Mouse (Mus musculus): ENCODE measurements around the gene AW549877. TPM values are rescaled to one million over a fixed set of nuclear protein-coding genes. Genes with fewer than 3 reads are reported as not detected.

The AW549877 gene
- total RNA-seq, 2 experiments from 2014 or later: 46.6 to 47.1 TPM

DNA sequence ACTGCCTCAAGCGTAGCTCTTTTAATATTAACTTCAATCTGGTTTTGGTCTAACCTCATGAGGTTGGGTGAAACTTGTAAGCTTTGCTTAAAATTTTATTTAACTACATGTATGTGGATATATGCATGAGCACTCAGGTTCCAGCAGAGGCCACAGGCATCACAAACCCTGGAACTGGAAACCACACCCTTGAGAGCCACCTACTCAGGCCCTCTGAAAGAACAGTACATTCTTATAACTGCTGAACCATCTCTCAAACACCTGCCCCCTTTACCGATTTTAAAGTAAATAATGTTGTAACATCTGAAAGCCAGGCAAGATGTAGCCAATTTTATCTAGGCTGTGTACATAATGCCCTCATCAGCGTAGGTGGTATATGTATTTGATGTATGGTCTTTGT lies 15.7 kb downstream of the AW549877 start:
- H3K27ac ChIP-seq: peak overlapping the region; percentile 99

DNA sequence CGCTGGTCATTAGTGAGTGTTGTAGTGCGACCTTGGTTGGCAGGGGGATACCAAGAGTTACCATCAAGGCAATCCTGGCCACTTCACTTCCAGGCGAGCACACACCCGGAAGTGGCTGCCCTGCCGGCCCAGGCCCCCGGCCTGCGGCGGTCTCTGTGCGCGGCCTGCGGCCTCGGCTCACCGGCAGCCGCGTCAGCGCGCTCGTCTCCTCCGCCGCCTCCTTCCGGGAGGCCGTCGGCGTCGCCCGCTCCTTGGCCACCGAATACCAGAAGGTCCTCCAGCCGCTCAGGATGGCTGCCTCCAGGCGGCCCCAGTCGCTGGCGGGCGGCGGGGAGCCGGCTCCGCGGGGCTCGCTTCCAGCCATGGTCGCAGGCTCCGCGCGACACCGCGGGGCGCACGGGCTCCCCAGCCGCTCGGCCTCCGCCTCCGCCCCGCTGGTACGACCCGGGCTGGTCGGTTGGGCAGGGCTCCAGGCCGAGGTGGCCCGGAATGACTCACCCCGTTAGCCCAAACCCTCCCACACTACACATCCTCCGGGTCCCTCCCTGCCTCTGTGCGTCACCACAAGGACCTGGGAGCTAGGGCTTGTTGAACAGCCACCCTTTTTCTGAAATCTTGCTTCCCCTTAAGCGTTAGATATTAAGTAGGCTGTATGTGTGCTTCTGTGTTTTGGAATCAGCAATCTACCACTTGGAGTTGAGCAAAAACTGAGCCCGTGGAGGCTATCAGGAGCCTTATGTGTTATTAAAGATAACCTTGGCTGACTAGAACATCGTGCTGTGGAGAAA lies 16.3 kb downstream of the AW549877 start, which contains the start of gene Fbxo4:
Fbxo4 (minus strand) TSS at position 513 of the 788 bp plus-strand sequence.
- Histone ChIP-seq H3K4me3 (peak within 1 kb of the TSS; percentile 82), H3K27ac (peak within 1 kb of the TSS; percentile 99)
- peak; percentile 76 to 82 for DNase-seq (ENCODE audit: extremely low spot score in 1 of 2, low spot score in 2 of 2)
- TF ChIP-seq CTCF (IDR thresholded peaks at IDR 0.05): no peak
- intact Hi-C loops (cut with DNase I): loop anchor here (1.0 to 5.0 kb wide), 2 partner anchors 16 to 48 kb away; partner anchors contain the start of genes AW549877 and Oxct1

More for the DNA sequence above, 15.7 kb downstream of the AW549877 start:
- H3K4me3 ChIP-seq: peak overlapping the region; percentile 82
- no peak for DNase-seq (ENCODE audit: extremely low spot score in 1 of 2, low spot score in 2 of 2)
- no peak for TF ChIP-seq CTCF (IDR thresholded peaks at IDR 0.05)
- intact Hi-C loops (cut with DNase I): loop anchor here (1.0 to 5.0 kb wide), 2 partner anchors 15 to 47 kb away; partner anchors contain the start of genes AW549877 and Oxct1

DNA sequence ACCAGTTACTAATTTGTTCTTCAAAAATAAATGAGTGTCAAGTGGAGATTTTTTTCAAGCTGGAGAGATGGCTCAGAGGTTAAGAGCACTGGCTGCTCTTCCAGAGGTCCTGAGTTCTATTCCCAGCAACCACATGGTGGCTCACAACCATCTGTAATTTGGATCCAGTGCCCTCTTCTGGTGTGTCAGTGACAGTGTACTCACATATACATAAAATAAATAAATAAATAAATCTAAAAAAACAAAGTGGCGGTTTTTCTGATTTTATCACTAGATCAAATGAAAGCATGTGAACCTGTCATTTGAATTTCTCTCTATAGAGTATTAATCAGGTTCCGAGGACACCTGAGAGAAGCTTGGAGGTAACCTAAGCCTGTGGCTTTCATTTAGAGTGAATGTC lies 17.3 kb downstream of the AW549877 start:
- TF ChIP-seq CTCF (IDR thresholded peaks at IDR 0.05): peak; percentile 44
- Histone ChIP-seq H3K4me3 (no peak overlapping the region), H3K27ac (no peak overlapping the region)
- intact Hi-C loops (cut with DNase I): loop anchor here (5.0 kb wide), 1 partner anchor 49 kb away; the partner anchor contains the start of gene Oxct1
- DNase-seq (ENCODE audit: extremely low spot score in 1 of 2, low spot score in 2 of 2): no peak

DNA sequence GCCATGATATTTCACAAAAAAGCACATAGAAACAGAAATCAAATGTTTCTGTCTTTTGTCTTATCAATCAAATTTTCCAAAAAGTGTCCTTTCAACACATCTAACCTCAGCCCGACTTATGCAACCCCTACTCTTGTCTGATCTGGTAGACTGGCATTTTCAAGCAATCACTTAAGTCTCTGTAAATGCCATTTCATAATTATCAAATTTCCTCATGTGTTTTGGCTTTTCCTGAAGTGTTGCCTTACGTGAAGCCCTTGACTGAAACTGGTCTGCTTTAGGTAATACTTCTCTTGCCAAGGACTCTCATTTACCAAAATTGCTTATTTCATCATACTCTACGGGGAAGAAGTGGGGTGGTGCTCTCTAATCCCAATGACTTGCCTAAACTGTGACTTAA lies 22.2 kb downstream of the AW549877 start:
- no peak overlapping the region for H3K4me3 ChIP-seq
- no peak for DNase-seq (ENCODE audit: extremely low spot score in 1 of 2, low spot score in 2 of 2)
- no peak for TF ChIP-seq CTCF (IDR thresholded peaks at IDR 0.05)
- intact Hi-C loops (cut with DNase I): no loop called here
- H3K27ac ChIP-seq: no peak overlapping the region

DNA sequence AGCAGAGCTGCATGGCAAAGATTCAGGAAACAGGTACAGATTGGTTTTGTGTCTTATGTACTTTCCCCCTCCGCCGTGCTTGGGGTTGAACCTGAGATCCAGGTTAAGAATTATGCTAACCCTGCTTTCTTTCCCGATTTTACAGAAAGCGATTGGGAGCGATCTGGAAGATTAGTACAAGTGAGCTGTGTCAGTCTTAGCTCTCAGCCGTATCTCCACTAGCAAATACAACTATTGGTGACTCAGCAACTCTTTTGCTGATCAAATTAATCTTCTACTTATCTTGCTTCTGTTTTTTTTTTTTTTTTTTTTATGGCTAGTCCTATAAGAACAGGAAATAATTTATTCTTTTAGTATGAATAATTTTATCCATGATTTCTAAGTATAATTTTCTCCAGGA lies 25.4 kb downstream of the AW549877 start:
- TF ChIP-seq CTCF (IDR thresholded peaks at IDR 0.05): no peak
- intact Hi-C loops (cut with DNase I): no loop called here
- no peak overlapping the region for H3K27ac ChIP-seq
- H3K4me3 ChIP-seq: no peak overlapping the region
- no peak for DNase-seq (ENCODE audit: extremely low spot score in 1 of 2, low spot score in 2 of 2)

DNA sequence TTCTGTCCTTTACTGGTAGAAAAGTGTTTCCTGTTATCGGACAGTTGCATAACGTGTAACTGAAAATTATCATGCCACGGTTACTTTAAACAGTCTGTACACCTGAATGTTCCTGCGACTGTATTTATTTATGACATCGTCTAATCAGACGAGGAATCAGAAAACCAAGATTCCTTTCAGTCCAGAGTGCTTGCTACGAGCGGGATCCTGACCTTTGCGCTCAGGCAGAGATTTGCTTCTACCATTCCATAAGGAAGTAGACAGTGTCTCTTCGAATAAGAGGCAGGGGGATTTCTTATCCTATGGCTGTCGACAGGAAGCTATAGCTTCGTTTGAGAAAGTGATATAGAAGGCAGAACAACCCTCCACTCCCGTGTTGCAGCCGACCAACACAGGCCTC lies 25.8 kb downstream of the AW549877 start:
- no peak for DNase-seq (ENCODE audit: extremely low spot score in 1 of 2, low spot score in 2 of 2)
- no peak for TF ChIP-seq CTCF (IDR thresholded peaks at IDR 0.05)
- Histone ChIP-seq H3K27ac (no peak overlapping the region), H3K4me3 (no peak overlapping the region)
- intact Hi-C loops (cut with DNase I): no loop called here

DNA sequence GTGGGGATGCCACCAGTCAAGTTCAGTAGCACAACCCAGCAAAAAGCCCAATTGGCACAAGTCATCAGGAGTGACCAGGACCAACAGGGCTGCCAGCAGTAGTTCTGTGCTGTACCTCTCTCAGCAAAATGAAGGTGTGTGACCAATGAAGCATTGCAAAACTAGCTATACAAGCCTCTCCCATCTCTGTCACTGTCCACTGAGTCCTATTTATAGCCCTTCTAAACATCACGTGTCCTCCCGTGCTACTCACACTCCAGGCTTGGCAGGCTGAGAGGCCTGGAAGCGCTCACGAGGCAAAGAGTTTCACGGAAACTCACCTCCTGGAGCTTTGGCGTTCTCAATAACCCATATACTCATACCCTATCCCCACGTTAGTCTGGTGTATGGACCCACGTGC lies 33.3 kb downstream of the AW549877 start:
- no peak for TF ChIP-seq CTCF (IDR thresholded peaks at IDR 0.05)
- Histone ChIP-seq H3K4me3 (no peak overlapping the region), H3K27ac (no peak overlapping the region)
- DNase-seq (ENCODE audit: extremely low spot score in 1 of 2, low spot score in 2 of 2): no peak
- intact Hi-C loops (cut with DNase I): no loop called here

DNA sequence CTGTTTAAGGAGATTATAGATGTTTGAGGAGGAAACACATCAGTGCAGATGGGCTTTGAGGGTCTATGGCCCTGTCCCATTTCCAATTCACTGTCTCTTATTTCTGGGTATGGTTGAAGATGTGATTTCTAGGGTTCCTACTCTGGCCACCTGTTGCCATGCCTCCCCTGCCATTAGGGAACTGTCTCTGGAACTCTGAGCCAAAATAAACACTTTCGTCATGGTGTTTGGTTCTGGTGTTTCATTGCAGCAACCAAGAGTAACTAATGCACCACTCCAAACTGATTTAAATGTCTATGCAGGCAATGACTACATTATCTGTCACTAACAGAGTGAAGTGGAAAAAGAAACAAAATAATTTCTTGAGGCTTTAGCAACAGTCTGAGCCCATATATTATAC lies 35.5 kb downstream of the AW549877 start:
- TF ChIP-seq CTCF (IDR thresholded peaks at IDR 0.05): no peak
- DNase-seq (ENCODE audit: extremely low spot score in 1 of 2, low spot score in 2 of 2): no peak
- no peak overlapping the region for H3K4me3 ChIP-seq
- H3K27ac ChIP-seq: no peak overlapping the region
- intact Hi-C loops (cut with DNase I): no loop called here

DNA sequence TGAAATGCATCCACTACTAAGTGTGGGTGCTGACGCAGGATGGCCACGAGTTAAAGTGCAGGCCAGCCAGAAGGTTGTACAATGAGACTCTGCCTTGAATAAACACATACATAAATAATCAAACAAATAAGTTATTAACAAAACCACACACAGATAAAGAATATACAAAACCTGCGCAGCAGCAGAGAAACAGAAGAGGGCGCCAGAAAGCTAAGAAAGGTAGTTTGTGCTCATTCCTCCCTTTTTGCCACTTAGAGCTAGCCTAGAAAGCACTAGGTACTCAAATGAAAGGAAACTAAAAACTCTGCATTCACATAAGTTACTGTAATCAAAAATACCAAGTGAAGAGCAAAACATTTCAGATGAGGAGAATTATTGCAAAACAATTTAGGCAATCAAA lies 37.6 kb downstream of the AW549877 start:
- intact Hi-C loops (cut with DNase I): loop anchor here (2.0 to 5.0 kb wide), 4 partner anchors 69 to 1149 kb away; partner anchors contain the start of genes Card6 and Oxct1
- no peak overlapping the region for H3K27ac ChIP-seq
- peak; percentile 86 for TF ChIP-seq CTCF (IDR thresholded peaks at IDR 0.05)
- H3K4me3 ChIP-seq: no peak overlapping the region
- DNase-seq (ENCODE audit: extremely low spot score in 1 of 2, low spot score in 2 of 2): peak; percentile 38 to 54

DNA sequence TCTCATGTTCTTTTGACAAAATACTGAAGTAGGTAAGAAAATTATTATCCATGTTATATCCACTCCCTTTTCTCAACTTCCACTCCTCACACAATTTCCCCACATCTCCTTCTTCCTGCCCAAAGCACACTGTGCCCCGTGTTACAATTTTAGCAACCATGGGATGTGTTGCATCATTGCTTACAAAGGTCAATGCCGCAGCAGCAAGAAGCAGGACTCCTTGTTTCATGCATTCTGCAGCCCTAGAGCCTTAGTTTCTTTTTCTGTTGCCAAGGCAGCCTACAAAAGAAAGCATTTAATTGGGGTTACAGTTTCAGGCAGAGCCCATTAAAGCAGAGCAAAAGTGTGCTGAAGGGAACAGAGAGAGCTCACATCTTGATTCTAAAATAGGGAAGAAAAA lies 40.6 kb downstream of the AW549877 start:
- TF ChIP-seq CTCF (IDR thresholded peaks at IDR 0.05): no peak
- no peak overlapping the region for H3K4me3 ChIP-seq
- H3K27ac ChIP-seq: peak overlapping the region; percentile 19; the same call in 1 of the 2 replicates
- DNase-seq (ENCODE audit: extremely low spot score in 1 of 2, low spot score in 2 of 2): no peak
- intact Hi-C loops (cut with DNase I): loop anchor here (5.0 kb wide), 3 partner anchors 72 to 1152 kb away; partner anchors contain the start of genes Card6 and Oxct1

DNA sequence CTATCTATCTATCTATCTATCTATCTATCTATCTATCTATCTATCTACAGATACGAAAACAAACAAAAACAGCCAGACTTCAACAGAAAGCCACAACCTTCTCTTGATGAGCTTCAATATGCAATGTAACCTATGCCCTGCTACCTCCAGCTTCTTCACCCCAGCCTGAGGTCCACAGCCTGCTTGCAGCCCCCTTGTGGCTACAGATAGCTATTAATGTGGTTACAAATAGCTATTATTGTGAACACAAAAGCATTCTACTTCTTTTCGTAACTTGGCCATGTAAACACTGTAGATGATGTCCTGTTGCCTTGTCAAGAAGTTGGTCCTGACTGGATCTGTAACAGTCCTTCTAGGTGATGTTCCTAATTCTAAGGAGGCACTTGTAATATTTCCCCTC lies 57.4 kb downstream of the AW549877 start:
- Histone ChIP-seq H3K27ac (no peak overlapping the region), H3K4me3 (no peak overlapping the region)
- intact Hi-C loops (cut with DNase I): no loop called here
- TF ChIP-seq CTCF (IDR thresholded peaks at IDR 0.05): no peak; the same call in 1 of the 2 replicates
- DNase-seq (ENCODE audit: extremely low spot score in 1 of 2, low spot score in 2 of 2): no peak

DNA sequence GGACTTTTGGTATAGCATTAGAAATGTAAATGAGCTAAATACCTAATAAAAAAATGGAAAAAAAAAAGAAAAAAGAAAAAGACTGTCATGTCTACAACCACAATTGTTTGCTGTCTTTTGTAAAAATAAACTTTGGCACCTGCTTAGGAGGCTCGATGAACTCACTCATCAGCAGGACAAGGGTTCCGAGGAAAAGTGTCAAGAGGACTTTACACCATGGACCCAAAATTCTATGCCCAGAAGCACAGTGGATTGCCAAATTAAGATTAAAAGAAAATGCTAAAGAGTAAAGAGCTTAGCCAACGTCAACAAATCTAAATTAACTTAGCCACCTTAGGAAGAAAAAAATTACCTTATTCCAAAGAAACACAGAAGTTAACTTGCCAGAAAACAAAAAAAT lies 59.5 kb downstream of the AW549877 start:
- no peak for DNase-seq (ENCODE audit: extremely low spot score in 1 of 2, low spot score in 2 of 2)
- intact Hi-C loops (cut with DNase I): no loop called here
- TF ChIP-seq CTCF (IDR thresholded peaks at IDR 0.05): no peak
- Histone ChIP-seq H3K4me3 (no peak overlapping the region), H3K27ac (no peak overlapping the region)

All from left cerebral cortex, adult 2 months (tissue).